Mouse (Mus musculus) liver, embryonic 11.5 days (tissue): ENCODE data around the gene Pth2. TPM values are rescaled to one million over a fixed set of nuclear protein-coding genes. Genes with fewer than 3 reads are reported as not detected.
"Not testable (repeated sequence)": the region's sequence is repeated elsewhere in the genome, so short reads cannot be mapped to it uniquely, and the experiment has no call there.

Experiments
- ATAC-seq: fragments of 200-750 bp; cut with Nextera tagmentation; replicated peaks from 2 replicates; pipeline ENCODE4 v1.8.0; 2017; ENCODE audit warnings: moderate number of reproducible peaks, mild to moderate bottlenecking, moderate TSS enrichment, moderate library complexity; ENCODE audit not compliant: low FRiP score
- DNase-seq: peaks from one replicate; pipeline ENCODE4 v3.0.0-alpha.2; 2017; ENCODE audit warnings: low spot score
- H3K27ac ChIP-seq: fragments of 300-500 bp; sonication (generic); 2 replicates; pipeline ENCODE4 v1.5.1; 2014; ENCODE audit warnings: mild to moderate bottlenecking, low read depth, low read length, control low read depth
- H3K27me3 ChIP-seq: fragments of 300-500 bp; sonication (generic); replicated peaks from 2 replicates; pipeline ENCODE4 v1.6.1; 2014; ENCODE audit warnings: low read length, mixed read lengths; ENCODE audit not compliant: control insufficient read depth, insufficient read depth
- H3K36me3 ChIP-seq: fragments of 300-500 bp; sonication (generic); 2 replicates; pipeline ENCODE4 v1.6.1; 2014; ENCODE audit warnings: mild to moderate bottlenecking, low read length, moderate library complexity, mixed read lengths; ENCODE audit not compliant: control insufficient read depth, insufficient read depth
- H3K4me1 ChIP-seq: fragments of 300-500 bp; sonication (generic); replicated peaks from 2 replicates; pipeline ENCODE4 v1.6.1; 2014; ENCODE audit warnings: low read length, mixed read lengths; ENCODE audit not compliant: control insufficient read depth, insufficient read depth
- H3K4me2 ChIP-seq: fragments of 300-500 bp; sonication (generic); 2 replicates; pipeline ENCODE4 v1.6.1; 2014; ENCODE audit warnings: mild to moderate bottlenecking, control low read depth, moderate library complexity
- H3K4me3 ChIP-seq: fragments of 300-500 bp; sonication (generic); 2 replicates; pipeline ENCODE4 v1.5.1; 2014; ENCODE audit warnings: low read depth, low read length, control low read depth
- H3K9ac ChIP-seq: fragments of 300-500 bp; sonication (generic); 2 replicates; pipeline ENCODE4 v1.6.1; 2014; ENCODE audit warnings: low read depth, low read length, control low read depth
- H3K9me3 ChIP-seq: fragments of 300-500 bp; sonication (generic); 2 replicates; pipeline ENCODE4 v1.6.1; 2016; ENCODE audit warnings: low read length, inconsistent platforms, mixed read lengths; ENCODE audit not compliant: control insufficient read depth
- WGBS: fragments of 180-500 bp; shearing (Covaris S2); extraction: QIAGEN DNeasy Blood & Tissue Kit; methylation state at CpG from one replicate; pipeline ENCODE4 v1.1.7; 2014; 5-methylcytosine and 5-hydroxymethylcytosine counted together
- polyA plus RNA-seq: library from polyadenylated mRNA; unstranded; fragments of >200 nt; fragmentation: Nextera tagmentation; extraction: Ambion mirVana; gene quantifications from 2 replicates; pipeline ENCODE4 v1.2.1, GENCODE M21; 2014

Gene Pth2
- polyA plus RNA-seq, 1 experiment from 2014 or later, result not detected

GRCm38 (mm10) chr7:45173772-45174171 lies 7.0 kb upstream of the Pth2 start:
- H3K9ac ChIP-seq, ATAC-seq, H3K4me1 ChIP-seq, H3K4me3 ChIP-seq, H3K27ac ChIP-seq, H3K4me2 ChIP-seq, DNase-seq, H3K36me3 ChIP-seq: not testable (repeated sequence)
- peaks cover 70% of the 10 kb centered on the region for H3K27me3 ChIP-seq
- WGBS, result 42% methylated on average over 1 of the region's 1 CpGs
- peaks cover 16% of the 10 kb centered on the region for H3K9me3 ChIP-seq

DNA sequence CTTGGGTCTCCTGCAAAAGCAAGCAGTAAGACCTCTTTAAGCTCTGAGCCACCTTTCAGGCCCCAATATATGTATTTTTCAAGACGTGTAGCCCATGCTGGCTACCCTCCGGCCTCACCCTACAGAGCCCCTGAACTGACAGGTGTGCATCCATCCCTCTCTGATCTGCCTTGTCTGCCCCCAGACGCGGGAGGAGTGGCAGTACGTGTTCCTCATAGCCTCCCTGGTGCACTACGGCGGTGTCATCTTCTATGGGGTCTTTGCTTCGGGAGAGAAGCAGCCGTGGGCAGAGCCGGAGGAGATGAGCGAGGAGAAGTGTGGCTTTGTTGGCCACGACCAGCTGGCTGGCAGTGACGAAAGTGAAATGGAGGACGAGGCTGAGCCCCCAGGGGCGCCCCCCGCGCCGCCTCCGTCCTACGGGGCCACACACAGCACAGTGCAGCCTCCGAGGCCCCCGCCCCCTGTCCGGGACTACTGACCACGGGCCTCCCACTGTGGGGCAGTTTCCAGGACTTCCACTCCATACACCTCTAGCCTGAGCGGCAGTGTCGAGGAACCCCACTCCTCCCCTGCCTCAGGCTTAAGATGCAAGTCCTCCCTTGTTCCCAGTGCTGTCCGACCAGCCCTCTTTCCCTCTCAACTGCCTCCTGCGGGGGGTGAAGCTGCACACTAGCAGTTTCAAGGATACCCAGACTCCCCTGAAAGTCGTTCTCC lies 6.1 kb upstream of the Pth2 start:
- 0 out of 2 replicates have a peak, but pooled peaks cover 3% of the 10 kb centered on the region for H3K4me1 ChIP-seq
- ATAC-seq, result no peak
- H3K36me3 ChIP-seq, result no peaks in the 10 kb centered on the region
- WGBS, result 7% methylated on average over 29 of the region's 29 CpGs
- H3K4me2 ChIP-seq, result no peak overlapping the region
- no peak overlapping the region for H3K9ac ChIP-seq
- H3K4me3 ChIP-seq, result no peak overlapping the region
- no peak for DNase-seq
- peaks cover 70% of the 10 kb centered on the region for H3K27me3 ChIP-seq
- no peak overlapping the region for H3K27ac ChIP-seq
- peaks cover 8% of the 10 kb centered on the region for H3K9me3 ChIP-seq

- no peak overlapping the region for H3K4me2 ChIP-seq
- 0 out of 2 replicates have a peak, but pooled peaks cover 3% of the 10 kb centered on the region for H3K9me3 ChIP-seq
- DNase-seq, result no peak
- H3K4me1 ChIP-seq, result 0 out of 2 replicates have a peak, but pooled peaks cover 3% of the 10 kb centered on the region
- no peak overlapping the region for H3K4me3 ChIP-seq
- no peak for ATAC-seq
- peaks cover 76% of the 10 kb centered on the region for H3K27me3 ChIP-seq
- no peaks in the 10 kb centered on the region for H3K36me3 ChIP-seq
- no peak overlapping the region for H3K9ac ChIP-seq
- 5% methylated on average over 13 of the region's 13 CpGs for WGBS
- no peak overlapping the region for H3K27ac ChIP-seq
Measured at GRCm38 (mm10) chr7:45175398-45175797, 5.4 kb upstream of the Pth2 start.

DNA sequence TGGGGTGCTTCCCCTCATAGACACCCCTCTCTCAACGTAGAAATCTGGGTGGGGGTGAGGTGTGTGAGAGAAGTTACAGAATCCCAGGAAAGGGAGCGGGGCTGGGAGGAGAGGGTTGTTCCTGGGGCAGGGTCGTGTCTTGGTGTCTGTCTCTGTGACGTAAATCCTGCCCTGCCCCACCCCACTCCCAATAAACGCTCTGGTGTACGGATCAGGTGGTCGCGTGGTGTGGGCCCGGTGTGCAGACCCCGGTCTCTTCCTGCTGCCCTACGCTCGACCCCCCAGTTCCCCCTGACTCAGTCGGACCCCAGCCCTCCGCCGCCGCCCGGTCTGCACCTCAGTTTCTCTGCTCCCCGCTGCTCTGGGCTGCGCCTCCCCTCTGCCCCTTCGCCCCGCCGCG lies 4.9 kb upstream of the Pth2 start:
- WGBS, result 4% methylated on average over 23 of the region's 23 CpGs
- no peak overlapping the region for H3K27ac ChIP-seq
- H3K4me3 ChIP-seq, result no peak overlapping the region
- no peak overlapping the region for H3K4me2 ChIP-seq
- H3K27me3 ChIP-seq, result peaks cover 80% of the 10 kb centered on the region
- no peaks in the 10 kb centered on the region for H3K36me3 ChIP-seq
- no peak for DNase-seq
- H3K9ac ChIP-seq, result no peak overlapping the region
- 0 out of 2 replicates have a peak, but pooled peaks cover 3% of the 10 kb centered on the region for H3K4me1 ChIP-seq
- ATAC-seq, result no peak
- H3K9me3 ChIP-seq, result 0 out of 2 replicates have a peak, but pooled peaks cover 3% of the 10 kb centered on the region

DNA sequence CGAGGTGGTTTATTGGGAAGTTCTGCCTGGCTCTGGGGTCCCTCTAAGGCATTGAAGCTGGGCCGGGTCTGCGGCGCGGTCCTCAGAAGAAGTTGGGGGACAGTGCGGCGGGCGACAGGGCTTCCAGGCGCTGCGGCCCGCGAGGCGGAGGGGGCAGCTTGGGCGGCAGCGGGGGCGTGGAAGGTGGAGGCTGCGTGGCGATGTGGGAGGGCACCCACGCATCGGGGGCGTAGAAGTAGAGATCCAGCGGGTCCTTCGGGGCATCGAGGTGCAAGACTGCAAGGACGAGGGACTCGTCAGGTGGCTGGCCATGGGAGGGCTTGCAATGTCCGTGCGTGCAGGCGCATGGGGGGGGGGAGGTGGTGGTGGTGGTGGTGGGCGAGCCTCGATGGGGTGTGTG lies 4.4 kb upstream of the Pth2 start:
- no peak for ATAC-seq
- H3K9ac ChIP-seq, result no peak overlapping the region
- no peak for DNase-seq
- no peak overlapping the region for H3K4me2 ChIP-seq
- H3K9me3 ChIP-seq, result 0 out of 2 replicates have a peak, but pooled peaks cover under 1% of the 10 kb centered on the region
- peaks cover 83% of the 10 kb centered on the region for H3K27me3 ChIP-seq
- H3K4me3 ChIP-seq, result 0 out of 2 replicates have a peak overlapping the region, but pooled peaks have one; percentile 12
- no peak overlapping the region for H3K27ac ChIP-seq
- no peaks in the 10 kb centered on the region for H3K36me3 ChIP-seq
- 0 out of 2 replicates have a peak, but pooled peaks cover 3% of the 10 kb centered on the region for H3K4me1 ChIP-seq
- WGBS, result 6% methylated on average over 31 of the region's 31 CpGs

DNA sequence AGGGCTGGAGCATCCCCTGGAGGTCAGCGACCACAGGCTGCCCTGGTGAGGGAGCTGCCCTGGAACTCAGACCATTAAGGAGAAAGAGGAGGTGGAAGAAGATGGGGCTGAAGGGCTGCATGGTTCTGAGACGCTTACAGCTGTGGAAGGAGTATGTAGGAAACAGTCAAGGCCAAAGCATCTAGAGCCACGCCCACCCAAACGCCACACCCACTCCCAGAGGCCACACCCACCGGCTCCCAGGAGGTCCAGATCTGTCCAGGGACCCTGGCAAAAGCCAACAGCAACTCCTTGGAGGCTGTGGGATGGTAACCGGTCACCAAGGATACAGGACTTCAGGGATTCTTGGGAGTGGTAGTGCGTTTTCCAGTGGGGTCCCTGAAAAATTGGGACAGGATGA lies 2.2 kb upstream of the Pth2 start:
- Histone ChIP-seq H3K9ac (no peak overlapping the region), H3K36me3 (no peaks in the 10 kb centered on the region), H3K27me3 (peaks cover 93% of the 10 kb centered on the region), H3K4me1 (peaks cover 12% of the 10 kb centered on the region), H3K9me3 (no peaks in the 10 kb centered on the region), H3K4me3 (no peak overlapping the region), H3K27ac (no peak overlapping the region), H3K4me2 (no peak overlapping the region)
- no peak for ATAC-seq
- no peak for DNase-seq
- 22% methylated on average over 7 of the region's 7 CpGs for WGBS

- peaks cover 12% of the 10 kb centered on the region for H3K4me1 ChIP-seq
- no peak for DNase-seq
- H3K9me3 ChIP-seq, result no peaks in the 10 kb centered on the region
- no peaks in the 10 kb centered on the region for H3K36me3 ChIP-seq
- H3K27me3 ChIP-seq, result peaks cover 98% of the 10 kb centered on the region
- no peak within 1 kb of the TSS for H3K9ac ChIP-seq
- no peak within 1 kb of the TSS for H3K4me3 ChIP-seq
- no peak within 1 kb of the TSS for H3K27ac ChIP-seq
- no peak for ATAC-seq
- no peak within 1 kb of the TSS for H3K4me2 ChIP-seq
- WGBS, result 29% methylated on average over 7 of the region's 7 CpGs
Measured at GRCm38 (mm10) chr7:45179469-45179868, 1.3 kb upstream of the Pth2 start, which contains the start of gene Gfy. Gene Gfy (minus strand): TSS chr7:45179569.

DNA sequence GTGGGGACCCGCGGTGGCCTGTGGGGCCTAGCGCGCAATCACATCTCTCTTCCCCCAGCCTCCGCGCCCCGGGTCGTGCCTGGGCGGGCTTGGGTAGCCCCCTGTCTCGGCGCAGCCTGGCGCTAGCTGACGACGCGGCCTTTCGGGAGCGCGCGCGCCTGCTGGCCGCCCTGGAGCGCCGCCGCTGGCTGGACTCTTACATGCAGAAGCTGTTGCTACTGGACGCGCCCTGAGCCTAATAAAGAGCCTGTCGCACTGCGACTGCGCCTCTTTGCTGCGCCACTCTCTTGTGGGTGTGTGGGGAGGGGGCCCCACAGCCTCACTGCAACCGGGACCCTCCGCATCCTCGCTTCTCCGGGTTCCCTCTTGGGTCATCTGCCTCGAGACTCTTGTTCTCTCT lies 745 bp downstream of the Pth2 start:
- H3K4me3 ChIP-seq, result peak overlapping the region; percentile 31
- H3K9me3 ChIP-seq, result no peaks in the 10 kb centered on the region
- H3K4me2 ChIP-seq, result peak overlapping the region; percentile 62
- H3K27ac ChIP-seq, result no peak overlapping the region
- no peak for DNase-seq
- ATAC-seq, result no peak
- WGBS, result 4% methylated on average over 35 of the region's 35 CpGs
- peaks cover 9% of the 10 kb centered on the region for H3K4me1 ChIP-seq
- H3K27me3 ChIP-seq, result peaks cover 98% of the 10 kb centered on the region
- no peak overlapping the region for H3K9ac ChIP-seq
- no peaks in the 10 kb centered on the region for H3K36me3 ChIP-seq

DNA sequence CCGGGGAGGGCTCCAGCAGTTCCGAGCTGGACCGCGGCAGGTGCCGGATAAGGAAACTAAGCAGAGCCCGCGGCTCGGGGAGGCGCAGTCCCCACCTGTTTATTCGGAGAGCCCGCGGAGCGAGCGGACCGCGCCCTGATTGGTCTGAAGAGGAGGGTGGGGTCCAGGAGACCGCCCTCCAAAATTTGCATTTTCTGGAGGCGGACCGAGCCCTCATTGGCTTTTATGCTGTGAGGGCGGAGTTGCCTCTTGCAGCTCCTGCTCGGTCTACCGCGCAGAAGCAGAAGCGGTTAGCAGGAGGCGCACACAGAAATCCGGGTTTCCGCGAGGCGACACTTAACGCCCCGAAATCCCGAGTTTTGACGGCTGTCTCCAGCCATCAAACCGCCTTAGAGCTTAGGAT lies 1.4 kb downstream of the Pth2 start:
- Histone ChIP-seq H3K9me3 (no peaks in the 10 kb centered on the region), H3K4me3 (peak overlapping the region; percentile 31), H3K27me3 (peaks cover 98% of the 10 kb centered on the region), H3K27ac (no peak overlapping the region), H3K4me2 (peak overlapping the region; percentile 62), H3K4me1 (peaks cover 9% of the 10 kb centered on the region), H3K36me3 (no peaks in the 10 kb centered on the region), H3K9ac (0 out of 2 replicates have a peak overlapping the region, but pooled peaks have one; percentile 3)
- ATAC-seq (peak; percentile 96), DNase-seq (peak; percentile 87)
- WGBS, result under 1% methylated on average over 34 of the region's 34 CpGs
